Mouse (Mus musculus) embryonic stem cell, embryonic (primary cell): ENCODE data around the gene Acoxl.

Source experiments
- CTCF ChIA-PET, 4 experiments: fragments of 300-600 bp in 2 of 4; fragments of 350-600 bp in 2 of 4; sonication (Branson Sonifier 250); formaldehyde crosslinking; loops; one replicate each; lab custom pipeline; 2022; ENCODE audit warnings: inconsistent platforms in 2 of 4; lab: Charles Lee
- POLR2A ChIA-PET, 4 experiments: fragments of 300-600 bp in 2 of 4; fragments of 350-600 bp in 2 of 4; sonication (Branson Sonifier 250); formaldehyde crosslinking; loops; one replicate each; lab custom pipeline; 2022; ENCODE audit warnings: antibody characterized with exemption in 4 of 4, inconsistent platforms in 1 of 4; lab: Charles Lee

The Acoxl gene

DNA sequence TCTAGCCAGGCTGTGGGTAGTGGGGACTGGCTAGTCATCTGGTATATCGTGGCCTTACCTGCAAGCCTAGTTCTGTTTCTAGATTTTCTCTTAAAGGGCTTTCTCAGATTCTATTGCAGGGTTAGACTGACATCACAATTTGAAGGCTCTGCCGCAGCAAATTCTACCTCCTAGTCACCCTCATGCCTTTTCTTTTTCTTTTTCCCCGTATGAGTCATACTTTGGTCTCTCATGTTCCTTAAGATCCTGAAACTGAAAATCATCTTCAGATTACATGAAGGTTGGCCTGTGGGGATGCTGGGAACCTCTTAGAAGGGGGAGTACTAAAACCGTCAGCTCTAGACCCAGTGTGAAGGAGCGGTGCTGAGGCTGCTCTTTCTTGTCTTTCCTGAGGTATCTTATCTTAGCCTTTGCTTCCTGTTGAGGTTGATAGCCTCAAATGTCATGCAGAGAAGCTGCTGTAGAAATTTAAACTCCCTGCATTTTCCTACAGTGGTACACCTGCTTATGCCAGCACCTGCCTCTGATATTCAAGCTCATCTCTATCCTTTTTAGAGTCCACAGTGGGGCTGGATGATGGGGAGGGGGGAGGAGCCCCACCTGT lies 84.5 kb downstream of the Acoxl start:
- POLR2A ChIA-PET, result interaction anchor here in 1 of 4 experiments (0.6 kb wide), 1 partner anchor 506 kb away, joined by 3 read pairs; no protein-coding TSS in a partner anchor

GRCm38 (mm10) chr2:127926679-127927324 lies 88.1 kb downstream of the Acoxl start:
- CTCF ChIA-PET, result interaction anchor here in 1 of 4 experiments (0.6 kb wide), 1 partner anchor 11 kb away, joined by 3 read pairs; no protein-coding TSS in a partner anchor

More for the DNA sequence above, 84.5 kb downstream of the Acoxl start:
- CTCF ChIA-PET, result interaction anchor here in 1 of 4 experiments (0.6 kb wide), 1 partner anchor 473 kb away, joined by 3 read pairs; no protein-coding TSS in a partner anchor

GRCm38 (mm10) chr2:127927452-127928273 lies 89.0 kb downstream of the Acoxl start:
- ChIA-PET CTCF (interaction anchor here in 1 of 4 experiments (0.7 kb wide), 1 partner anchor 1956 kb away, joined by 3 read pairs; no protein-coding TSS in a partner anchor), POLR2A (interaction anchor here in 2 of 4 experiments (0.7 to 1.1 kb wide), 2 partner anchors 40 to 427 kb away, joined by 3 to 5 read pairs; no protein-coding TSS in a partner anchor)

More at GRCm38 (mm10) chr2:127926679-127927324, 88.1 kb downstream of the Acoxl start:
- POLR2A ChIA-PET, result interaction anchor here in 1 of 4 experiments (0.7 kb wide), 1 partner anchor 426 kb away, joined by 5 read pairs; no protein-coding TSS in a partner anchor

- ChIA-PET POLR2A (interaction anchor here in 1 of 4 experiments (1.1 kb wide), 1 partner anchor 41 kb away, joined by 3 read pairs; no protein-coding TSS in a partner anchor), CTCF (interaction anchor here in 1 of 4 experiments (0.7 kb wide), 1 partner anchor 1956 kb away, joined by 3 read pairs; no protein-coding TSS in a partner anchor)
Measured at GRCm38 (mm10) chr2:127928279-127928678, 89.6 kb downstream of the Acoxl start.

GRCm38 (mm10) chr2:127928871-127929270 lies 90.2 kb downstream of the Acoxl start:
- ChIA-PET CTCF (no interaction called here), POLR2A (no interaction called here)

DNA sequence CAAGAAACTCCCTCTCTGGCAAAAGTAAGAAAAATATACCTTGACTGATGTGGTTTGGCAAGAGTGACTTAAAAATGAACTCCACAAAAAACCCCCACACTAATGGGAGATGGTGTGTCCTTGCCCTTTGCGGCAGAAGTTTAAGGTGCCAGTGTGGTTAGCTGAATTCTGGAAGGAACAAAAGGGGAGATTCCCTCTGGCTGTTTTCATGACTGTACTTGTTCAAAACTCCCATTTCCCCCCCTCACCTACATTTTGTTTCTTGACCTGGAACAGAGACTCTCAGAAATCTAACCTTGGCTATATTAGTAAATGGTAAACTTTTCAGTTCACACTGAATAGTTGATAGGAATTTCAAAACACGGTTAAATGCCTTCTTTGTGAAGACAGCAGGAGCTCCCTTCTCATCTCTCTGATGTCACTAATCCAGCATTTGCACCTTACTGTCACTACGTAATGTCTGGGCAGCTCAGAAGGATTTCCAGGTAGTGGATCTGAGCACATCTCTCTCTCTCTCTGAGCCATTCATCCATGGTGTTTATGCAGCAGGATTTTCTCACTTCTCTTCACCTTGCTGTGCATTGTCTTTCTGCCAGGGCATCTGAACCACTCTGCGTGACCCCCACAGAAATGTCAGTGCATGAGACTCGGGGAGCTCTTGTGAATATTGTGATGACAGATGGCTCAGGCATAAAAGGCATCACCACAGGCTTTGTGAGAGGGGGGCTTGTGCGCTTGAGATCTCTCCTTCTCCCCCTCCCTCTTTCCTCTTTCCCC lies 91.5 kb downstream of the Acoxl start:
- CTCF ChIA-PET, result no interaction called here
- POLR2A ChIA-PET, result no interaction called here

GRCm38 (mm10) chr2:127931576-127931975 lies 92.9 kb downstream of the Acoxl start:
- POLR2A ChIA-PET, result no interaction called here
- CTCF ChIA-PET, result no interaction called here

DNA sequence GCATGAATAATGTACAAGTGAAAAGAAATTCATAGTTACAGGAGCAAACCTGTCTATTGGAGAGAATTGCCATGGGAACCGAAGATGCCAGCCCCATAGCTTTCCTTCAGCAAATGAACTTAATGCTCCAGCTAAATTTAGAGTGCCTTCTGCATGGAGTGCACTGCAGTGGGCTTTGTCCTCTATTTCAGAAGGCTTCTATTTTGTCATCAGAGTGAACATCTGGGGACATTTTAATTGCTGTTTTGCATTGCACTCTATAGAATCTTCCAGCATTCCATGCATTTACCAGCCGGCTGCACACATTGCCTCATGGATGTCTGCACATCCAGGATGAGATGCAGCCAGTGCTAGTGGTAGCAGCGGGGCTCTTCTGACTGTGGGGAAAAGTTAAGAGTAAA lies 94.9 kb downstream of the Acoxl start:
- ChIA-PET POLR2A (no interaction called here), CTCF (no interaction called here)

GRCm38 (mm10) chr2:127937079-127937478 lies 98.4 kb downstream of the Acoxl start:
- CTCF ChIA-PET, result interaction anchor here (0.5 to 1.5 kb wide), 15 partner anchors 11 to 1057 kb away, joined by 3 to 5 read pairs (median 4); no protein-coding TSS in a partner anchor
- POLR2A ChIA-PET, result interaction anchor here in 2 of 4 experiments (0.6 kb wide), 2 partner anchors 97 to 447 kb away, joined by 3 read pairs; no protein-coding TSS in a partner anchor

DNA sequence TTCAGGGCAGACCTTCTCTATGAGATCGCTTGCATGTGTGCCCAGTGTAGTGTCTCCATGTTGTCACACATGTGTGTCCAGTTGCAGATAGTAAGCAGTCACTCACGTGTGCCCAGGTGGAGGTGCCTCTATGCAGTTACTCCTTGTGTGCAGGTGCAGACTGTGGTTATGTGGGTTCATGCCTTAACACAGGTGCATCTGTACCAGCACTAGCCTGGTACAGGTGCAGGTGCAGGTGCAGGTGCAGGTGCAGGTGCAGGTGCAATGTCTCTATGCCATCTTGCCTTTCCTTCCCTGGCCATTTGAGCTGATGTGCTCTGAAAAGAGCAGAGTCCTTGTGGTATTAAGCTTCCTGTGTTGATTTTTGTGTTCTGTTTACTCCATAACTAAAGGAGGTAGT lies 100.5 kb downstream of the Acoxl start:
- CTCF ChIA-PET, result interaction anchor here in 1 of 4 experiments (2.7 kb wide), 1 partner anchor 473 kb away, joined by 5 read pairs; no protein-coding TSS in a partner anchor
- POLR2A ChIA-PET, result interaction anchor here in 1 of 4 experiments (1.2 to 1.4 kb wide), 2 partner anchors 11 to 18 kb away, joined by 3 to 4 read pairs; no protein-coding TSS in a partner anchor

DNA sequence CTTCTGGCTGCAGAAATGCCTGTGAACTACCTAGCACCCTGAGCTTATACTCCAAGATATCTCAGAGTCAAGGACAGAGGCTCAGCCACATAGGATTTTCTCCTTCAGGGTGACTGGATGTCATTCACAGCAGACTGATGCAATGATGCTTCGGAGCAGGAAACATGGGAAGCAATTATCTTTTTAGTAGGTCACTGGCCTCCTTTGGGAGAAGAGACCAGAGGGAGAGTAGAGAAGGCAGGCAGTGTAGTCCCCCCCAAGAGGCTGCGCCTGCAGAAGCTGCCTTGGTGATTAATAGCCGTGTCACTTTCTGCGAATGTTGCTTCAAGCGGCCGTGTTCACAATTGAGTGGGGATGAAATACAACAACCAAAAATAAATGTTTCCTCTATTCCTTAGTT lies 121.9 kb downstream of the Acoxl start:
- ChIA-PET POLR2A (no interaction called here), CTCF (no interaction called here)

DNA sequence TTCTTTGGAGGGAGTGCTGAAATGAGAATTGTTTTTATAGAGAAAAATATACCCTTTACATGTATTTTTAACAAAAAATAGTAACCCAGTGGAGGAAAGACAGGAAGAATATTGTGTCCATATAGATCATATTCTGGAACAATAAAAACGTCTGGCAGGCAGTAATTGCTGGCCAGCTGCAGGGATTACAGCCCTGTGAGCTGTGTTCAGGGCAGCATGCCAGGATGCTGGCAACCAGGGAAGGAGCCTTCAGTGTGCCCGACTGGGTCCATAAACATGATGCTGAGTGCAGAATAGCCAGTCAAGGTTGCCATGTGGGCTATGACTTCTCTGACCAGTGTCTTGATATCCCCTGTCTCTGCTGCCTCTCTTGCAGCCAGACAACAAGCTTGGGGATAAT lies 122.5 kb downstream of the Acoxl start:
- CTCF ChIA-PET, result no interaction called here
- POLR2A ChIA-PET, result no interaction called here

DNA sequence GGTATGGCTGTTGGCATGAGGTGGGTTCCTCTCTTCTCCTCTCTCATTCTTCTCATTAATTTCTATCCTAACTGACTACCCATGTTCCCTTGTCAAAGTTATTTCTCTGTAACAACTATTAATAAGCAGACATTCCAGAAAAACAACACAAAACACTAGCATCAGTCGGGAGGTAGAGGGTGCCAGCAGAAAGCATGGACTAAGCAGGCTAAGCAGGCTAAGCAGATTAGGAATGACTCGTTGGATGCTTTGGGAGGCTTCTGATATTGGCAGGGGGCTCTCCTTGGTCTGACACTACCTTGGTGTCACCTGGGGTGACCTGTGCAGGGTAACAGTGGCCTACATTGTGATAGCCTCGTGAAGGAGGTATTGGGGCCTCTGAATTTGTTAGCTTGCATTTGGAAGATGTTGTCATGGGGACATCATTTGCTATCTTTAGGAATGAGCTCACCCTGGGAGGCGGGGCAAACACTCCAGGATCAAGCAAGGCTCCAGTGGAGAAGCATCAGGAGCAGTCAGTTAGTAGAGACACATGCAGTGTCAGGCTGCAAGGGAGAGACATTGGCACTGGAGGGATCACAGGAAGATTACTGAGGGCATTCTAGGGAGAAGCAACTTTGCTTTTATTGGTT lies 123.2 kb downstream of the Acoxl start:
- CTCF ChIA-PET, result no interaction called here
- POLR2A ChIA-PET, result no interaction called here

DNA sequence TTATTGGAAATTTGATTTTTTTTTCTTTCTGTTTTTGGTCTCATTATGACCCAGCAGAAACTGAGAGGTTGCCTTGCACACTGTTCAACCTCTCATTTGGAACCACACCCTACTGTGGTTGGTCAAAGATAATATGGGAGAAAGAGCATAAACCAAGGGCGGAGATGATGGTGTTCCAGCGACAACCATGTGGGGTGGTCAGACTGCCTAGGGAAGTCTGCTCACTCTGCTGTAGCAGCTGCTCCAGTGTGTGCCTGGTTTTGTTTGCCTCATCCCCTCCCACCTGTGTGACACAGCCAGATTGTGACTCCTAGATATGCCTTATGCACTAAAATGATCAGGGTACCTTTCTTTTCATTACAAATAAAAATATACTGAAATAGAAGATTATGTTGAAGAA lies 130.3 kb downstream of the Acoxl start:
- POLR2A ChIA-PET, result no interaction called here
- CTCF ChIA-PET, result no interaction called here

GRCm38 (mm10) chr2:127976276-127976675 lies 137.6 kb downstream of the Acoxl start:
- ChIA-PET CTCF (interaction anchor here in 2 of 4 experiments (0.7 to 1.3 kb wide), 3 partner anchors 115 to 542 kb away, joined by 4 to 6 read pairs (median 5); no protein-coding TSS in a partner anchor), POLR2A (interaction anchor here in 1 of 4 experiments (0.6 kb wide), 1 partner anchor 960 kb away, joined by 5 read pairs; no protein-coding TSS in a partner anchor)

DNA sequence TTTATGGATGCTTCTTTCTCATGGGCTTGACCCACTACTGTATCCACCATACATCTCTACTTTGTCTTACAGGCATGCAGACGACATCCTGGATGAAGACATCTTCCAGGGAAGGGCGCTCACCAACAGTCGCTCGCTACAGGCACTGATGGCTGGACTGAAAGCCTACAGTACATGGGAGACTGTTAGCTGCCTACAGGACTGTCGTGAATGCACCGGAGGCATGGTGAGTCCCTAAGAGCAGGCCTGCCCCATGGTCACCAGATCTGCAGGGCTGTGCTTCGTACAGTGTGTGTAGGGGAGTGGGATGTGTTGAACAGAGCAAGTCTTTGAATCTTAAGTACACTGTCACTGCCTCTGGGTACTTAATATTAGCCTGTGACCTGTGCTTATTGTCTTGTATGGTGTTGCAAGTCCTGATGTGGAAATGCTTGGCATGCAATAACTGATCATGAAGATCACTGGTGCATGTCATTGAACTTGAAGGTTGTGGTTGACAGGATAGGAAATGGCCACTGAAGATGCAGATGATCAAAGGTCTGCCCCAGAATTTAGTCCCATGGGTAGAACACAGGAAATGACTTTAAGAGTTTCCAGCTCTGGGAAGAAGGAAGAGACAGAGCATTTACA lies 140.0 kb downstream of the Acoxl start:
- ChIA-PET POLR2A (no interaction called here), CTCF (no interaction called here)

DNA sequence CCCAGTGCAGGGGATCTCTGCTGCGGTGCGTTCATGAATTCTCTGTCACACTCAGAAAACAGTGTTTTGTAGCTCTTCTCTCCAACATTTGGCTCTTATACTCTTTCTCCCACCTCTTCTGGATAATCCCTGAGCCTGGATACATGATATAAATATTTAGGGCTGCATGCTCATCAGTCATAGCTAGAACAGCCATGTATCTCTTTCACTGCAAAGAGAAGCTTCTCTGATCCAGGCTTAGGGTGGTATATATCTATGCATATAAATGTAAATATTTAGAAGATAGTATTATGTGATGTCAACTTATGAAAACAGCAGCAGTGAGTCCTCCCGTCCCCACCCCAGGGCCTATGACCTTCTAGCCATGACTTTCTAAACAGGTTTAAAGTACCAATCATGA lies 143.9 kb downstream of the Acoxl start:
- POLR2A ChIA-PET, result no interaction called here
- CTCF ChIA-PET, result interaction anchor here in 1 of 4 experiments (1.3 kb wide), 1 partner anchor 440 kb away, joined by 4 read pairs; no protein-coding TSS in a partner anchor
